ENCODE assay signal across 8 mouse cellular contexts in genomic region chr11:112840495-112840828, GRCm38 (mm10). TPM values are rescaled to one million over a fixed set of nuclear protein-coding genes. Genes with fewer than 3 reads are reported as not detected.
DNase-seq lines count a peak whose midpoint lies in the region; ATAC-seq and TF ChIP-seq lines count a peak whose summit lies in the region.
"Had no signal": no experiment of that assay in that cellular context is flagged by ENCODE, and none has a peak within 500 bp of the region (broad histone marks: within the 10 kb centered on the region; RNA-seq: fewer than 3 reads in every experiment).

No protein-coding gene starts in this region.

- 13% methylated on average over 10 of the region's 10 CpGs for WGBS in lung, embryonic 16.5 days
- WGBS in forebrain, embryonic 12.5 days, result 5% methylated on average over 10 of the region's 10 CpGs
- WGBS in intestine, postnatal 0 days, result 12% methylated on average over 10 of the region's 10 CpGs
- 12% methylated on average over 10 of the region's 10 CpGs for WGBS in stomach, postnatal 0 days

- H3K4me2 ChIP-seq in lung, embryonic 16.5 days (ENCODE audit: low read depth, low read length), result peak overlapping the region; percentile 34
- peak overlapping the region; percentile 42 for H3K4me2 ChIP-seq in forebrain, embryonic 12.5 days
- peak overlapping the region; percentile 50 for H3K4me2 ChIP-seq in intestine, postnatal 0 days (replicated peaks; ENCODE audit: low read depth)
- H3K4me2 ChIP-seq in stomach, postnatal 0 days (replicated peaks; ENCODE audit: low read depth), result peak overlapping the region; percentile 9; the same call in 1 of the 2 replicates

- H3K4me3 ChIP-seq in lung, embryonic 16.5 days (ENCODE audit: low read length), result peak overlapping the region; percentile 24
- H3K4me3 ChIP-seq in forebrain, embryonic 12.5 days (replicated peaks), result no peak overlapping the region
- H3K4me3 ChIP-seq in intestine, postnatal 0 days (ENCODE audit: low read depth, low read length), result peak overlapping the region; percentile 4; the same call in 1 of the 2 replicates
- H3K4me3 ChIP-seq in stomach, postnatal 0 days (ENCODE audit: low read depth, low read length), result no peak overlapping the region

- H3K9ac ChIP-seq in lung, embryonic 16.5 days (ENCODE audit: low read length), result no peak overlapping the region
- H3K9ac ChIP-seq in forebrain, embryonic 12.5 days, result no peak overlapping the region
- H3K9ac ChIP-seq in intestine, postnatal 0 days (ENCODE audit: low read depth, low read length), result no peak overlapping the region
- H3K9ac ChIP-seq in stomach, postnatal 0 days (ENCODE audit: low read length), result no peak overlapping the region
- H3K9ac ChIP-seq: liver, embryonic 14.5 days had no signal

- DNase-seq in lung, postnatal 25 days (ENCODE audit: low spot score), result no peak
- DNase-seq in stomach, postnatal 0 days (ENCODE audit: low spot score), result peak; percentile 52
- DNase-seq in right cerebral cortex, postnatal 4 days, result no peak
- DNase-seq in cerebellum, postnatal 25 days, result no peak

- H3K36me3 ChIP-seq in lung, embryonic 16.5 days (ENCODE audit: control insufficient read depth, insufficient read depth, low read length), result no peaks in the 10 kb centered on the region
- no peaks in the 10 kb centered on the region for H3K36me3 ChIP-seq in forebrain, embryonic 12.5 days (replicated peaks)
- H3K36me3 ChIP-seq in intestine, postnatal 0 days (ENCODE audit: control insufficient read depth, insufficient read depth), result no peaks in the 10 kb centered on the region
- H3K36me3 ChIP-seq in stomach, postnatal 0 days (ENCODE audit: control insufficient read depth, insufficient read depth, low read length), result no peaks in the 10 kb centered on the region

- H3K9me3 ChIP-seq in lung, embryonic 16.5 days (ENCODE audit: control insufficient read depth, low read length), result no peaks in the 10 kb centered on the region
- H3K9me3 ChIP-seq in forebrain, embryonic 12.5 days, result no peaks in the 10 kb centered on the region
- no peaks in the 10 kb centered on the region for H3K9me3 ChIP-seq in intestine, postnatal 0 days (ENCODE audit: control insufficient read depth)
- no peaks in the 10 kb centered on the region for H3K9me3 ChIP-seq in stomach, postnatal 0 days (ENCODE audit: control insufficient read depth, low read length)

- H3K27me3 ChIP-seq in lung, embryonic 16.5 days (ENCODE audit: control insufficient read depth, insufficient read depth, low read depth, low read length), result no peaks in the 10 kb centered on the region
- 0 out of 2 replicates have a peak, but pooled peaks cover 6% of the 10 kb centered on the region for H3K27me3 ChIP-seq in forebrain, embryonic 12.5 days
- H3K27me3 ChIP-seq in intestine, postnatal 0 days (replicated peaks; ENCODE audit: control insufficient read depth, insufficient read depth, low read length), result no peaks in the 10 kb centered on the region
- no peaks in the 10 kb centered on the region for H3K27me3 ChIP-seq in stomach, postnatal 0 days (ENCODE audit: control insufficient read depth, insufficient read depth, low read length)

- TF ChIP-seq EP300 in stomach, postnatal 0 days (optimal IDR thresholded peaks at IDR 0.05), result no peak

- H3K4me1 ChIP-seq in lung, embryonic 16.5 days (replicated peaks; ENCODE audit: control insufficient read depth, insufficient read depth, low read length), result no peaks in the 10 kb centered on the region; the same call in 1 of the 2 replicates
- H3K4me1 ChIP-seq in forebrain, embryonic 12.5 days, result peaks cover 24% of the 10 kb centered on the region
- no peaks in the 10 kb centered on the region for H3K4me1 ChIP-seq in intestine, postnatal 0 days (replicated peaks; ENCODE audit: control insufficient read depth, insufficient read depth, low read length)
- H3K4me1 ChIP-seq in stomach, postnatal 0 days (replicated peaks; ENCODE audit: control insufficient read depth, insufficient read depth), result no peaks in the 10 kb centered on the region

- peak overlapping the region; percentile 37; the same call in 1 of the 2 replicates for H3K27ac ChIP-seq in lung, embryonic 16.5 days (ENCODE audit: low read length)
- H3K27ac ChIP-seq in forebrain, embryonic 12.5 days, result peak overlapping the region; percentile 76
- H3K27ac ChIP-seq in intestine, postnatal 0 days (ENCODE audit: low read depth, low read length), result no peak overlapping the region
- no peak overlapping the region for H3K27ac ChIP-seq in stomach, postnatal 0 days (replicated peaks)
- H3K27ac ChIP-seq: liver, embryonic 14.5 days had no signal

- no peak for TF ChIP-seq CTCF in intestine, postnatal 0 days (IDR thresholded peaks at IDR 0.05; ENCODE audit: low read depth)
- no peak for TF ChIP-seq CTCF in stomach, postnatal 0 days (IDR thresholded peaks at IDR 0.05; ENCODE audit: low read depth)

- ATAC-seq in lung, embryonic 16.5 days (ENCODE audit: low read depth), result 0 out of 2 replicates have a peak, but pooled peaks have one; percentile 38
- ATAC-seq in forebrain, embryonic 12.5 days (ENCODE audit: low FRiP score), result peak; percentile 83
- ATAC-seq in intestine, postnatal 0 days, result peak; percentile 61
- peak; percentile 63 for ATAC-seq in stomach, postnatal 0 days (ENCODE audit: low FRiP score, low TSS enrichment)

RNA-seq across cellular contexts. Expression of gene Sox9, which starts 58.4 kb away (rescaled TPM):
- polyA plus RNA-seq in lung, embryonic 16.5 days (2015; fragmentation: Nextera tagmentation; extraction: Ambion mirVana), result 48.5 and 59.5 TPM in 2 replicates
- 152 and 186 TPM in 2 replicates for polyA plus RNA-seq in forebrain, embryonic 12.5 days (2016; fragmentation: Nextera tagmentation; extraction: Ambion mirVana)
- 15.9 and 16.6 TPM in 2 replicates for polyA plus RNA-seq in intestine, postnatal 0 days (2015; fragmentation: Nextera tagmentation; extraction: Ambion mirVana)
- 26.7 and 27.0 TPM in 2 replicates for polyA plus RNA-seq in stomach, postnatal 0 days (2015; fragmentation: Nextera tagmentation; extraction: Ambion mirVana)

Comparison
In these comparisons a context has a peak if more than half of its experiments do, and no peak if none do; other contexts are left out.
1. H3K27ac ChIP-seq: peak in lung, embryonic 16.5 days (single experiment) and forebrain, embryonic 12.5 days (single experiment); none in intestine, postnatal 0 days (single experiment) and stomach, postnatal 0 days (single experiment).
2. H3K4me3 ChIP-seq: peak in lung, embryonic 16.5 days (single experiment) and intestine, postnatal 0 days (single experiment); none in forebrain, embryonic 12.5 days (single experiment) and stomach, postnatal 0 days (single experiment).
3. Peak in every context shown above with its lines, with median percentiles within 50 percentile points of each other: ATAC-seq and H3K4me2 ChIP-seq.